Mouse (Mus musculus): Measurements from ENCODE around the gene Icmt. TPM values are rescaled to one million over a fixed set of nuclear protein-coding genes. Genes with fewer than 3 reads are reported as not detected.

Icmt gene
- total and polyA plus RNA-seq, 3 experiments = 30.4 to 50.8 TPM; not detected in 1

GRCm38 (mm10) chr4:152273191-152273590 is 23.8 kb upstream of the Icmt start:
- Histone ChIP-seq H3K9me3 (replicated peaks; ENCODE audit: insufficient read depth, low read length) (no peaks in the 10 kb centered on the region), H3K27me3 (ENCODE audit: control insufficient read depth in 1 of 2, insufficient read depth in 2 of 2, low read length in 2 of 2) (no peaks in the 10 kb centered on the region), H3K27ac (ENCODE audit: control insufficient read depth, low read depth, low read length) (no peak overlapping the region), H3K79me2 (ENCODE audit: control insufficient read depth, insufficient read depth, low read length, poor library complexity) (no peaks in the 10 kb centered on the region), H3K9ac (ENCODE audit: control insufficient read depth, low read depth, low read length, poor library complexity, severe bottlenecking) (no peak overlapping the region), H3K4me3 (ENCODE audit: control insufficient read depth in 1 of 2, insufficient read depth in 1 of 2, low read depth in 2 of 2, low read length in 2 of 2) (no peak overlapping the region), H3K36me3 (ENCODE audit: control insufficient read depth in 1 of 2, insufficient read depth in 2 of 2, low read length in 2 of 2) (no peaks in the 10 kb centered on the region), H3K4me1 (ENCODE audit: control insufficient read depth in 1 of 2, insufficient read depth in 2 of 2, low read length in 2 of 2) (no peaks in the 10 kb centered on the region)
- TF ChIP-seq RCOR1 (IDR thresholded peaks at IDR 0.05; ENCODE audit: low read depth, low read length) (no peak), CHD1 (IDR thresholded peaks at IDR 0.05; ENCODE audit: low read depth, low read length) (no peak), POLR2AphosphoS2 (IDR thresholded peaks at IDR 0.05; ENCODE audit: low read length) (no peak), USF1 (IDR thresholded peaks at IDR 0.05; ENCODE audit: low read depth, low read length) (no peak), TAL1 (IDR thresholded peaks at IDR 0.05; ENCODE audit: low read length) (no peak), NRF1 (IDR thresholded peaks at IDR 0.05; ENCODE audit: insufficient read depth, low read depth, low read length, poor library complexity, severe bottlenecking) (no peak), GATA1 (IDR thresholded peaks at IDR 0.05; ENCODE audit: low read depth, low read length) (no peak), MYB (IDR thresholded peaks at IDR 0.05; ENCODE audit: low read depth, low read length) (no peak), TCF12 (IDR thresholded peaks at IDR 0.05; ENCODE audit: low read depth, low read length) (no peak), MAX (IDR thresholded peaks at IDR 0.05; ENCODE audit: low read length) (no peak), ZC3H11A (IDR thresholded peaks at IDR 0.05; ENCODE audit: low read depth, low read length) (no peak), KAT2A (conservative IDR thresholded peaks at IDR 0.05; ENCODE audit: low read depth, low read length) (no peak), POLR2A (IDR thresholded peaks at IDR 0.05; ENCODE audit: control insufficient read depth in 1 of 2, insufficient read depth in 1 of 2, low read depth in 1 of 2, low read length in 2 of 2, poor library complexity in 1 of 2) (no peak), USF2 (IDR thresholded peaks at IDR 0.05; ENCODE audit: borderline replicate concordance in 1 of 2, insufficient read depth in 1 of 2, low read depth in 1 of 2, low read length in 2 of 2) (no peak), ZKSCAN1 (IDR thresholded peaks at IDR 0.05; ENCODE audit: low read depth, low read length) (no peak)
- DNase-seq (ENCODE audit: low read depth, low spot score) = no peak

- H3K4me1 ChIP-seq (ENCODE audit: control insufficient read depth in 1 of 2, insufficient read depth in 2 of 2, low read length in 2 of 2) = no peaks in the 10 kb centered on the region
- H3K9ac ChIP-seq (ENCODE audit: control insufficient read depth, low read depth, low read length, poor library complexity, severe bottlenecking) = no peak within 1 kb of the TSS
- DNase-seq (ENCODE audit: low read depth, low spot score) = no peak
- H3K4me3 ChIP-seq (ENCODE audit: control insufficient read depth in 1 of 2, insufficient read depth in 1 of 2, low read depth in 2 of 2, low read length in 2 of 2) = no peak within 1 kb of the TSS
- TF ChIP-seq RAD21 (IDR thresholded peaks at IDR 0.05; ENCODE audit: low read depth, low read length) = no peak
- TF ChIP-seq CTCF (IDR thresholded peaks at IDR 0.05 in 2 of 3, conservative IDR thresholded peaks at IDR 0.05 in 1 of 3; ENCODE audit: control insufficient read depth in 1 of 3, insufficient read depth in 1 of 3, low read depth in 2 of 3, low read length in 3 of 3, poor library complexity in 1 of 3, severe bottlenecking in 1 of 3) = no peak
- no peak for TF ChIP-seq CHD2 (IDR thresholded peaks at IDR 0.05; ENCODE audit: low read length)
- TF ChIP-seq NRF1 (IDR thresholded peaks at IDR 0.05; ENCODE audit: insufficient read depth, low read depth, low read length, poor library complexity, severe bottlenecking) = no peak
- no peak for TF ChIP-seq ZKSCAN1 (IDR thresholded peaks at IDR 0.05; ENCODE audit: low read depth, low read length)
- no peak for TF ChIP-seq MAZ (IDR thresholded peaks at IDR 0.05; ENCODE audit: low read depth, low read length)
- TF ChIP-seq SMC3 (IDR thresholded peaks at IDR 0.05; ENCODE audit: low read depth, low read length) = no peak
- TF ChIP-seq ELF1 (IDR thresholded peaks at IDR 0.05; ENCODE audit: low read depth, low read length) = no peak
- TF ChIP-seq TAL1 (IDR thresholded peaks at IDR 0.05; ENCODE audit: low read length) = no peak
- TF ChIP-seq ETS1 (IDR thresholded peaks at IDR 0.05; ENCODE audit: low read depth, low read length) = no peak
- TF ChIP-seq KAT2A (conservative IDR thresholded peaks at IDR 0.05; ENCODE audit: low read depth, low read length) = no peak
- TF ChIP-seq GATA1 (IDR thresholded peaks at IDR 0.05; ENCODE audit: low read depth, low read length) = no peak
- no peak for TF ChIP-seq TBP (IDR thresholded peaks at IDR 0.05; ENCODE audit: low read depth, low read length)
- no peak for TF ChIP-seq MYC (IDR thresholded peaks at IDR 0.05; ENCODE audit: low read depth, low read length)
- no peak for TF ChIP-seq POLR2AphosphoS2 (IDR thresholded peaks at IDR 0.05; ENCODE audit: low read length)
- H3K27ac ChIP-seq (ENCODE audit: control insufficient read depth, low read depth, low read length) = no peak within 1 kb of the TSS
- no peaks in the 10 kb centered on the region for H3K9me3 ChIP-seq (replicated peaks; ENCODE audit: insufficient read depth, low read length)
- H3K27me3 ChIP-seq (ENCODE audit: control insufficient read depth in 1 of 2, insufficient read depth in 2 of 2, low read length in 2 of 2) = no peaks in the 10 kb centered on the region
- no peaks in the 10 kb centered on the region for H3K79me2 ChIP-seq (ENCODE audit: control insufficient read depth, insufficient read depth, low read length, poor library complexity)
- H3K36me3 ChIP-seq (ENCODE audit: control insufficient read depth in 1 of 2, insufficient read depth in 2 of 2, low read length in 2 of 2) = no peaks in the 10 kb centered on the region
Measured at GRCm38 (mm10) chr4:152273621-152274236, 23.3 kb upstream of the Icmt start, which contains the start of gene Gpr153. Gpr153 (plus strand) TSS chr4:152274232.

Measured in MEL (cell line).